Mouse (Mus musculus): ENCODE results near the gene Fdxacb1. TPM values are rescaled to one million over a fixed set of nuclear protein-coding genes. Genes with fewer than 3 reads are reported as not detected.
A peak's percentile ranks its signal among the peaks of the same experiment; 100 is the strongest.

Fdxacb1 gene
- total and polyA plus RNA-seq, 2 experiments from 2014 or later, result 9.3 to 19.1 TPM

GRCm38 (mm10) chr9:50813796-50814195 lies 45.8 kb downstream of the Fdxacb1 start:
- WGBS, result 90% methylated on average over 5 of the region's 5 CpGs
- Histone ChIP-seq H3K36me3 (ENCODE audit: insufficient read depth) (peaks cover 53% of the 10 kb centered on the region), H3K4me2 (ENCODE audit: low read depth) (no peak overlapping the region), H3K27me3 (ENCODE audit: insufficient read depth, low read length) (no peaks in the 10 kb centered on the region), H3K9me3 (ENCODE audit: low read length) (no peaks in the 10 kb centered on the region), H3K4me3 (ENCODE audit: low read depth, low read length) (no peak overlapping the region), H3K27ac (ENCODE audit: low read depth, low read length) (no peak overlapping the region), H3K9ac (no peak overlapping the region), H3K4me1 (ENCODE audit: insufficient read depth) (no peaks in the 10 kb centered on the region)
- no peak for TF ChIP-seq CTCF (IDR thresholded peaks at IDR 0.05; ENCODE audit: low read depth)
- DNase-seq (no peak), ATAC-seq (no peak)

- H3K27ac ChIP-seq (ENCODE audit: low read depth, low read length), result no peak overlapping the region
- DNase-seq (no peak), ATAC-seq (no peak)
- H3K27me3 ChIP-seq (ENCODE audit: insufficient read depth, low read length), result no peaks in the 10 kb centered on the region
- no peak overlapping the region for H3K4me3 ChIP-seq (ENCODE audit: low read depth, low read length)
- no peak overlapping the region for H3K9ac ChIP-seq
- no peaks in the 10 kb centered on the region for H3K9me3 ChIP-seq (ENCODE audit: low read length)
- 98% methylated on average over 4 of the region's 4 CpGs for WGBS
- H3K4me2 ChIP-seq (ENCODE audit: low read depth), result no peak overlapping the region
- H3K36me3 ChIP-seq (ENCODE audit: insufficient read depth), result peaks cover 44% of the 10 kb centered on the region
- TF ChIP-seq CTCF (IDR thresholded peaks at IDR 0.05; ENCODE audit: low read depth), result no peak
- no peaks in the 10 kb centered on the region for H3K4me1 ChIP-seq (ENCODE audit: insufficient read depth)
These were observed 47.6 kb downstream of the Fdxacb1 start for GRCm38 (mm10) chr9:50815666-50816065.

GRCm38 (mm10) chr9:50816512-50816911 lies 48.5 kb downstream of the Fdxacb1 start:
- H3K36me3 ChIP-seq (ENCODE audit: insufficient read depth), result peaks cover 40% of the 10 kb centered on the region
- no peak overlapping the region for H3K4me2 ChIP-seq (ENCODE audit: low read depth)
- no peak overlapping the region for H3K4me3 ChIP-seq (ENCODE audit: low read depth, low read length)
- H3K9me3 ChIP-seq (ENCODE audit: low read length), result no peaks in the 10 kb centered on the region
- H3K4me1 ChIP-seq (ENCODE audit: insufficient read depth), result no peaks in the 10 kb centered on the region
- 98% methylated on average over 1 of the region's 1 CpGs for WGBS
- TF ChIP-seq CTCF (IDR thresholded peaks at IDR 0.05; ENCODE audit: low read depth), result no peak
- no peak overlapping the region for H3K9ac ChIP-seq
- DNase-seq (no peak), ATAC-seq (no peak)
- no peaks in the 10 kb centered on the region for H3K27me3 ChIP-seq (ENCODE audit: insufficient read depth, low read length)
- no peak overlapping the region for H3K27ac ChIP-seq (ENCODE audit: low read depth, low read length)

- 95% methylated on average over 6 of the region's 6 CpGs for WGBS
- DNase-seq, result no peak
- no peak overlapping the region for H3K27ac ChIP-seq (ENCODE audit: low read depth, low read length)
These were observed 50.0 kb downstream of the Fdxacb1 start for GRCm38 (mm10) chr9:50818050-50818449.

DNA sequence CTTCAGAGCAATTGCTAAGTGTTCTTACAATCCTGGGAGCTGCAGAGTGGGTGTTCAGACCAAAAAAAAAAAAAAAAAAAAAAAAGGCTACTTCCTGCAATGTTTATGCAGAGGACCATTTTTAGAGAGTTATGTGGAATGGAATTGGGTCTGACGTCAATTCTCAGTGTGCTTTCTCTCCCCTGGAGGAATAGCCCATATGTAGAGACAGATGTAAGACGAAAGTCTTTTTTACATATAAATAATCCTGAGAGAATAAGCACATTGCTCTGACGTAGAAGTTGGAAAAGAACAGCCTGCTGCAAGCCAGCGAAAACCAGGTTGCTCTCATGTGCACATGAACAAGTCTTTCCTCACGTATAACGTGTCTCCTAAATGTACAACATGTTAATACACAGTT lies 51.7 kb downstream of the Fdxacb1 start:
- H3K27me3 ChIP-seq (ENCODE audit: insufficient read depth, low read length), result no peaks in the 10 kb centered on the region

More at GRCm38 (mm10) chr9:50818050-50818449, 50.0 kb downstream of the Fdxacb1 start:
- no peak overlapping the region for H3K4me3 ChIP-seq (ENCODE audit: low read depth, low read length)
- H3K27me3 ChIP-seq (ENCODE audit: insufficient read depth, low read length), result no peaks in the 10 kb centered on the region
- H3K36me3 ChIP-seq (ENCODE audit: insufficient read depth), result peaks cover 40% of the 10 kb centered on the region
- no peak overlapping the region for H3K9ac ChIP-seq
- no peak overlapping the region for H3K4me2 ChIP-seq (ENCODE audit: low read depth)
- no peak for ATAC-seq
- no peaks in the 10 kb centered on the region for H3K9me3 ChIP-seq (ENCODE audit: low read length)
- no peak for TF ChIP-seq CTCF (IDR thresholded peaks at IDR 0.05; ENCODE audit: low read depth)
- H3K4me1 ChIP-seq (ENCODE audit: insufficient read depth), result no peaks in the 10 kb centered on the region

GRCm38 (mm10) chr9:50821651-50822050 lies 53.6 kb downstream of the Fdxacb1 start:
- 83% methylated on average over 6 of the region's 6 CpGs for WGBS

More for the DNA sequence above, 51.7 kb downstream of the Fdxacb1 start:
- ATAC-seq (no peak), DNase-seq (peak; percentile 9)
- Histone ChIP-seq H3K4me3 (ENCODE audit: low read depth, low read length) (no peak overlapping the region), H3K4me2 (ENCODE audit: low read depth) (no peak overlapping the region), H3K27ac (ENCODE audit: low read depth, low read length) (no peak overlapping the region), H3K9ac (no peak overlapping the region), H3K4me1 (ENCODE audit: insufficient read depth) (no peaks in the 10 kb centered on the region), H3K36me3 (ENCODE audit: insufficient read depth) (peaks cover 42% of the 10 kb centered on the region), H3K9me3 (ENCODE audit: low read length) (no peaks in the 10 kb centered on the region)
- TF ChIP-seq CTCF (IDR thresholded peaks at IDR 0.05; ENCODE audit: low read depth), result no peak
- 77% methylated on average over 6 of the region's 6 CpGs for WGBS

DNA sequence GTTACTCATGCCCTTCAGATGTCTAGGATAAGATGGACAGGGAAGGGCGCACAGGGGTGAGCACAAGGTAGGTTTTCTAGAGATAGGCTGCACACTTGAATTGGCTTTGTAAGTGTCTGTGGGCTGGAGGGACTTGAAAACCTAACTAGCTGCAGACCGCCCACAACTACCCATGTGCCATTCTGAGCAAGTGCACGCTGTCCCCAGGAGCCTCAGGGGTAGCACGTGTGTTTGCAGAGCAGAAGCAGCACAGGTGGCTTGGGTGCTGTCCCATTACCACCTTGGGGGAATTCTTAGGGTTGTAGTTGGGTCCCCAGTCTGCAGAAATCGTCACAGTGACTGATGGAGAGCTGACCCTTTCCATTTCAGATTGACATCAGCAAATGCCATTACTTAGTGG lies 54.2 kb downstream of the Fdxacb1 start:
- DNase-seq, result no peak
- ATAC-seq, result no peak
- WGBS, result 96% methylated on average over 5 of the region's 5 CpGs

More at GRCm38 (mm10) chr9:50821651-50822050, 53.6 kb downstream of the Fdxacb1 start:
- Histone ChIP-seq H3K27me3 (ENCODE audit: insufficient read depth, low read length) (no peaks in the 10 kb centered on the region), H3K4me1 (ENCODE audit: insufficient read depth) (no peaks in the 10 kb centered on the region), H3K9ac (no peak overlapping the region), H3K4me3 (ENCODE audit: low read depth, low read length) (no peak overlapping the region), H3K27ac (ENCODE audit: low read depth, low read length) (no peak overlapping the region), H3K4me2 (ENCODE audit: low read depth) (no peak overlapping the region), H3K36me3 (ENCODE audit: insufficient read depth) (peaks cover 39% of the 10 kb centered on the region), H3K9me3 (ENCODE audit: low read length) (no peaks in the 10 kb centered on the region)
- ATAC-seq, result no peak
- DNase-seq, result no peak
- no peak for TF ChIP-seq CTCF (IDR thresholded peaks at IDR 0.05; ENCODE audit: low read depth)

More for the DNA sequence above, 54.2 kb downstream of the Fdxacb1 start:
- Histone ChIP-seq H3K27ac (ENCODE audit: low read depth, low read length) (no peak overlapping the region), H3K4me2 (ENCODE audit: low read depth) (no peak overlapping the region), H3K4me3 (ENCODE audit: low read depth, low read length) (no peak overlapping the region), H3K27me3 (ENCODE audit: insufficient read depth, low read length) (no peaks in the 10 kb centered on the region), H3K36me3 (ENCODE audit: insufficient read depth) (peaks cover 34% of the 10 kb centered on the region), H3K9me3 (ENCODE audit: low read length) (no peaks in the 10 kb centered on the region), H3K4me1 (ENCODE audit: insufficient read depth) (no peaks in the 10 kb centered on the region), H3K9ac (no peak overlapping the region)
- no peak for TF ChIP-seq CTCF (IDR thresholded peaks at IDR 0.05; ENCODE audit: low read depth)

Other genes with a start within 250 kb of the Fdxacb1 start
- 83.7 and 102 TPM in 2 replicates for gene Pts, start 239.5 kb upstream of the Fdxacb1 start, total RNA-seq (2014; rRNA removed)
- 101 and 112 TPM in 2 replicates for gene Pts, start 239.5 kb upstream of the Fdxacb1 start, polyA plus RNA-seq (2015; fragmentation: Nextera tagmentation; extraction: Ambion mirVana)
- gene Il18, start 213.4 kb upstream of the Fdxacb1 start, total RNA-seq (2014; rRNA removed), result 17.4 and 22.9 TPM in 2 replicates
- gene Il18, start 213.4 kb upstream of the Fdxacb1 start, polyA plus RNA-seq (2015; fragmentation: Nextera tagmentation; extraction: Ambion mirVana), result 28.3 and 34.3 TPM in 2 replicates
- gene Bco2, start 213.1 kb upstream of the Fdxacb1 start, total RNA-seq (2014; rRNA removed), result 0.76 and 0.92 TPM in 2 replicates
- gene Bco2, start 213.1 kb upstream of the Fdxacb1 start, polyA plus RNA-seq (2015; fragmentation: Nextera tagmentation; extraction: Ambion mirVana), result 0.65 and 0.80 TPM in 2 replicates
- gene Tex12, start 206.9 kb upstream of the Fdxacb1 start, total RNA-seq (2014; rRNA removed), result not detected in 2 replicates
- gene Tex12, start 206.9 kb upstream of the Fdxacb1 start, polyA plus RNA-seq (2015; fragmentation: Nextera tagmentation; extraction: Ambion mirVana), result 0.17 TPM in 1 of 2 replicates, not detected in the other
- 151 and 168 TPM in 2 replicates for gene Sdhd, start 164.4 kb upstream of the Fdxacb1 start, total RNA-seq (2014; rRNA removed)
- gene Sdhd, start 164.4 kb upstream of the Fdxacb1 start, polyA plus RNA-seq (2015; fragmentation: Nextera tagmentation; extraction: Ambion mirVana), result 279 and 305 TPM in 2 replicates
- 234 and 297 TPM in 2 replicates for gene Timm8b, start 164.3 kb upstream of the Fdxacb1 start, total RNA-seq (2014; rRNA removed)
- 389 and 523 TPM in 2 replicates for gene Timm8b, start 164.3 kb upstream of the Fdxacb1 start, polyA plus RNA-seq (2015; fragmentation: Nextera tagmentation; extraction: Ambion mirVana)
- gene Pih1d2, start 150.9 kb upstream of the Fdxacb1 start, total RNA-seq (2014; rRNA removed), result 4.0 and 5.2 TPM in 2 replicates
- 4.6 and 6.6 TPM in 2 replicates for gene Pih1d2, start 150.9 kb upstream of the Fdxacb1 start, polyA plus RNA-seq (2015; fragmentation: Nextera tagmentation; extraction: Ambion mirVana)
- 19.0 and 20.5 TPM in 2 replicates for gene Nkapd1, start 150.8 kb upstream of the Fdxacb1 start, total RNA-seq (2014; rRNA removed)
- gene Nkapd1, start 150.8 kb upstream of the Fdxacb1 start, polyA plus RNA-seq (2015; fragmentation: Nextera tagmentation; extraction: Ambion mirVana), result 24.3 TPM in 2 replicates
- gene Dlat, start 108.5 kb upstream of the Fdxacb1 start, total RNA-seq (2014; rRNA removed), result 60.7 and 67.1 TPM in 2 replicates
- gene Dlat, start 108.5 kb upstream of the Fdxacb1 start, polyA plus RNA-seq (2015; fragmentation: Nextera tagmentation; extraction: Ambion mirVana), result 46.0 and 52.7 TPM in 2 replicates
- 54.3 and 59.9 TPM in 2 replicates for gene Dixdc1, start 28.7 kb upstream of the Fdxacb1 start, total RNA-seq (2014; rRNA removed)
- gene Dixdc1, start 28.7 kb upstream of the Fdxacb1 start, polyA plus RNA-seq (2015; fragmentation: Nextera tagmentation; extraction: Ambion mirVana), result 17.1 and 26.8 TPM in 2 replicates
- 1.7 and 2.0 TPM in 2 replicates for gene 2310030G06Rik, start 21.7 kb upstream of the Fdxacb1 start, total RNA-seq (2014; rRNA removed)
- 3.2 and 3.8 TPM in 2 replicates for gene 2310030G06Rik, start 21.7 kb upstream of the Fdxacb1 start, polyA plus RNA-seq (2015; fragmentation: Nextera tagmentation; extraction: Ambion mirVana)
- 8.8 and 11.5 TPM in 2 replicates for gene Cryab, start 16.9 kb upstream of the Fdxacb1 start, total RNA-seq (2014; rRNA removed)
- 29.9 and 31.2 TPM in 2 replicates for gene Cryab, start 16.9 kb upstream of the Fdxacb1 start, polyA plus RNA-seq (2015; fragmentation: Nextera tagmentation; extraction: Ambion mirVana)
- 0.23 and 0.52 TPM in 2 replicates for gene Hspb2, start 15.9 kb upstream of the Fdxacb1 start, total RNA-seq (2014; rRNA removed)
- gene Hspb2, start 15.9 kb upstream of the Fdxacb1 start, polyA plus RNA-seq (2015; fragmentation: Nextera tagmentation; extraction: Ambion mirVana), result 0.98 and 2.2 TPM in 2 replicates
- gene Alg9, start 6.8 kb downstream of the Fdxacb1 start, total RNA-seq (2014; rRNA removed), result 71.1 and 74.2 TPM in 2 replicates
- 41.4 and 53.7 TPM in 2 replicates for gene Alg9, start 6.8 kb downstream of the Fdxacb1 start, polyA plus RNA-seq (2015; fragmentation: Nextera tagmentation; extraction: Ambion mirVana)
- gene 1110032A03Rik, start 7.3 kb downstream of the Fdxacb1 start, total RNA-seq (2014; rRNA removed), result 45.9 and 48.3 TPM in 2 replicates
- 65.0 and 69.3 TPM in 2 replicates for gene 1110032A03Rik, start 7.3 kb downstream of the Fdxacb1 start, polyA plus RNA-seq (2015; fragmentation: Nextera tagmentation; extraction: Ambion mirVana)
- gene Ppp2r1b, start 77.1 kb downstream of the Fdxacb1 start, total RNA-seq (2014; rRNA removed), result 15.2 and 26.0 TPM in 2 replicates
- 26.1 and 29.8 TPM in 2 replicates for gene Ppp2r1b, start 77.1 kb downstream of the Fdxacb1 start, polyA plus RNA-seq (2015; fragmentation: Nextera tagmentation; extraction: Ambion mirVana)
- gene Sik2, start 240.8 kb downstream of the Fdxacb1 start, total RNA-seq (2014; rRNA removed), result 36.7 and 38.2 TPM in 2 replicates
- gene Sik2, start 240.8 kb downstream of the Fdxacb1 start, polyA plus RNA-seq (2015; fragmentation: Nextera tagmentation; extraction: Ambion mirVana), result 15.9 and 20.5 TPM in 2 replicates